Mouse (Mus musculus): ENCODE measurements at regions not wholly inside any gene's neighbourhood (a gene's known extent, or its start where the extent isn't known, plus 50 kb on each side); places are given as distances from the start of the nearest gene placed in this dataset.

DNA sequence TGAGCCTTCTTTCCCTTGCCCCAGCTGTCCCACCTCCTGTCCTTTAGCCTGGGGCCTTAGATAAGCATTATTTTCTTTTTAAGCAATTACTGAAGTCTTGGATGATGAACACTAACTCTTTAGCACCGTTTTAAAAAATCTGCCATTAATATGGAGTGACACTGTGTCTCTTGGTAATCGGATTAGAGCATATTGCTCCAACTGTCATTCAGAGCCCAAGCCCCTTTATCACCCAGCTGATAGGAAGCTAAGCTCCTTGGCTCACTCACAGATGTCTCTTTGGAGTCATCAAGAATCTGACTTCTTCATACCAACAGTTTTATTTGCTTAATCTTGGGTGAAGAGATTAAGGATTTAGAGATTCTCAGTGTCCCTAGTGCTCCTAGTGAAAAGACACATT is 94.3 kb upstream of the Elac2 start:
- no peaks in the 10 kb centered on the region for H3K79me2 ChIP-seq (ENCODE audit: control insufficient read depth, insufficient read depth)
- no peak overlapping the region for H3K4me2 ChIP-seq (ENCODE audit: low read depth)

DNA sequence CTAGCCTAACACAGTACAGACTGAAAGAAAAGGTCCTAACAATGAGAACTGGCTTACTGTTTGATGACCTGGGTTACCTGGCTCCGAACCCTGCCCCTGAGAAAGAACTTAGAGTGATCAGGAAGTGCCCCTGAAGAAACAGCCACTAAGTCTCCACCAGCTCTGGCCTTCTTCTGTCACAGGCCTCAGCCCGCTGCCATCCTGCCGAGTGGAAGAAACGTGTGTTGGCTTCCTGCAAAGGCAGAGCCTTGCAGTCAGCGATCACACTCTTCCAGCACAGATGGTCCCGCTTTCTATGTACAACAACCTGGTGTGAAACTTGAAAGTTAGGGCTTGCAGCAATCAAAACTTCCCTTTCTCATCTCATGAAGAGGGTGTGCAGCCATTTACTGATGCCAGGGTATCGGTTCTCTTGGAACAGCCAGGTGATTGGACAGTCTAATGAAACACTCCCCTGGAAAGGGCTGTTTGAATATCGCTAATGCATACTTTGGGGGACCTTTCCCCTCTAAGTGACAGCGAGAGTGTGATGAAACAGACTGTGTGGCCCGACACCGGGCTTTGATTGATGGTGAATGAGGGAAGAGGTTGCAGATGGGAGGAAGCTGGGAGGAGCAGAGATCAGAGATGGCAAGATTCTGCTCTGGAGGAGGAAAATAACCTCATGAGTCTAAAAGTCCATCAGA is 89.4 kb upstream of the Elac2 start:
- Histone ChIP-seq H3K4me2 (ENCODE audit: low read depth) (no peak overlapping the region), H3K27me3 (ENCODE audit: control insufficient read depth, insufficient read depth, insufficient read length) (peaks cover 5% of the 10 kb centered on the region), H3K79me2 (ENCODE audit: control insufficient read depth, insufficient read depth) (no peaks in the 10 kb centered on the region), H3K4me3 (no peak overlapping the region), H3ac (ENCODE audit: control insufficient read depth, insufficient read length) (no peak overlapping the region), H3K36me3 (ENCODE audit: control insufficient read depth, insufficient read depth) (no peaks in the 10 kb centered on the region)
- no peak for TF ChIP-seq SRF (IDR thresholded peaks at IDR 0.05; ENCODE audit: control insufficient read depth, insufficient read length, low read depth)
- TF ChIP-seq MYOD1 (IDR thresholded peaks at IDR 0.05; ENCODE audit: control insufficient read depth in 1 of 3, insufficient read length in 2 of 3, low read depth in 2 of 3): no peak
- no peak for TF ChIP-seq MAX (IDR thresholded peaks at IDR 0.05; ENCODE audit: low read depth)
- TF ChIP-seq POLR2A (IDR thresholded peaks at IDR 0.05; ENCODE audit: insufficient read length, low read depth): no peak
- no peak for TF ChIP-seq POLR2AphosphoS2 (IDR thresholded peaks at IDR 0.05; ENCODE audit: insufficient read length, low read depth)
- TF ChIP-seq MYOG (IDR thresholded peaks at IDR 0.05; ENCODE audit: control insufficient read depth in 1 of 3, insufficient read depth in 1 of 3, insufficient read length in 2 of 3, low read depth in 2 of 3): no peak
- TF ChIP-seq E2F4 (IDR thresholded peaks at IDR 0.05; ENCODE audit: insufficient read depth): no peak
- TF ChIP-seq REST (IDR thresholded peaks at IDR 0.05; ENCODE audit: insufficient read depth, insufficient read length): no peak
- TF ChIP-seq CEBPB (IDR thresholded peaks at IDR 0.05; ENCODE audit: insufficient read depth, poor library complexity, severe bottlenecking): no peak
- TF ChIP-seq USF1 (IDR thresholded peaks at IDR 0.05; ENCODE audit: low read depth): no peak
- TF ChIP-seq TCF3 (IDR thresholded peaks at IDR 0.05; ENCODE audit: insufficient read length, low read depth): no peak
- TF ChIP-seq TCF12 (IDR thresholded peaks at IDR 0.05; ENCODE audit: insufficient read depth, poor library complexity, severe bottlenecking): no peak

More for the DNA sequence above, 94.3 kb upstream of the Elac2 start:
- Histone ChIP-seq H3K36me3 (ENCODE audit: control insufficient read depth, insufficient read depth) (no peaks in the 10 kb centered on the region), H3K27me3 (ENCODE audit: control insufficient read depth, insufficient read depth, insufficient read length) (peaks cover 5% of the 10 kb centered on the region), H3K4me3 (no peak overlapping the region), H3ac (ENCODE audit: control insufficient read depth, insufficient read length) (no peak overlapping the region)
- TF ChIP-seq USF1 (IDR thresholded peaks at IDR 0.05; ENCODE audit: low read depth): no peak
- no peak for TF ChIP-seq REST (IDR thresholded peaks at IDR 0.05; ENCODE audit: insufficient read depth, insufficient read length)
- no peak for TF ChIP-seq TCF12 (IDR thresholded peaks at IDR 0.05; ENCODE audit: insufficient read depth, poor library complexity, severe bottlenecking)
- no peak for TF ChIP-seq POLR2A (IDR thresholded peaks at IDR 0.05; ENCODE audit: insufficient read length, low read depth)
- TF ChIP-seq MAX (IDR thresholded peaks at IDR 0.05; ENCODE audit: low read depth): no peak
- TF ChIP-seq MYOD1 (IDR thresholded peaks at IDR 0.05; ENCODE audit: control insufficient read depth in 1 of 3, insufficient read length in 2 of 3, low read depth in 2 of 3): no peak
- no peak for TF ChIP-seq SRF (IDR thresholded peaks at IDR 0.05; ENCODE audit: control insufficient read depth, insufficient read length, low read depth)
- no peak for TF ChIP-seq CEBPB (IDR thresholded peaks at IDR 0.05; ENCODE audit: insufficient read depth, poor library complexity, severe bottlenecking)
- no peak for TF ChIP-seq E2F4 (IDR thresholded peaks at IDR 0.05; ENCODE audit: insufficient read depth)
- no peak for TF ChIP-seq TCF3 (IDR thresholded peaks at IDR 0.05; ENCODE audit: insufficient read length, low read depth)
- no peak for TF ChIP-seq POLR2AphosphoS2 (IDR thresholded peaks at IDR 0.05; ENCODE audit: insufficient read length, low read depth)
- no peak for TF ChIP-seq MYOG (IDR thresholded peaks at IDR 0.05; ENCODE audit: control insufficient read depth in 1 of 3, insufficient read depth in 1 of 3, insufficient read length in 2 of 3, low read depth in 2 of 3)

DNA sequence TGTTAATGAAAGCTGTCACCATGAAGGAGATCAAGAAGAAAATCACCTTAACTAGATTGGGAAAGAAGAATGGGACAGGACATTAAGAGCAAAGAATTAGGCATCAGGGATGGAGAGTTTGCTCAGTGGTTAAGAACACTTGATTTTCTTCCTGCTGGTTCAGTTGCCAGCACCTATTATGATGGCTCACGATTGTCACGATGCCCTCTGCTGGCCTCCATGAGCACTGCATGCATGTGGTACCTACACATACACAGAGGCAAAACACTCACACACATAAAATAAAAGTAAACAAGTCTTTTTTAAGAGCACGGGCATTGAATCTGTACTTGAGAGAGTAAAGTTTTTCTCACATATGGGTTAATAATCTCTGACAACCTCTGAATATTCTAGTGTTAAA is 88.1 kb upstream of the Elac2 start:
- H3ac ChIP-seq (ENCODE audit: control insufficient read depth, insufficient read length): no peak overlapping the region
- H3K27me3 ChIP-seq (ENCODE audit: control insufficient read depth, insufficient read depth, insufficient read length): peaks cover 5% of the 10 kb centered on the region
- no peaks in the 10 kb centered on the region for H3K36me3 ChIP-seq (ENCODE audit: control insufficient read depth, insufficient read depth)
- TF ChIP-seq CEBPB (IDR thresholded peaks at IDR 0.05; ENCODE audit: insufficient read depth, poor library complexity, severe bottlenecking) (no peak), E2F4 (IDR thresholded peaks at IDR 0.05; ENCODE audit: insufficient read depth) (no peak), TCF3 (IDR thresholded peaks at IDR 0.05; ENCODE audit: insufficient read length, low read depth) (no peak), TCF12 (IDR thresholded peaks at IDR 0.05; ENCODE audit: insufficient read depth, poor library complexity, severe bottlenecking) (no peak), MAX (IDR thresholded peaks at IDR 0.05; ENCODE audit: low read depth) (no peak), USF1 (IDR thresholded peaks at IDR 0.05; ENCODE audit: low read depth) (no peak), POLR2AphosphoS2 (IDR thresholded peaks at IDR 0.05; ENCODE audit: insufficient read length, low read depth) (no peak), POLR2A (IDR thresholded peaks at IDR 0.05; ENCODE audit: insufficient read length, low read depth) (no peak), SRF (IDR thresholded peaks at IDR 0.05; ENCODE audit: control insufficient read depth, insufficient read length, low read depth) (no peak), REST (IDR thresholded peaks at IDR 0.05; ENCODE audit: insufficient read depth, insufficient read length) (no peak), MYOD1 (IDR thresholded peaks at IDR 0.05; ENCODE audit: control insufficient read depth in 1 of 3, insufficient read length in 2 of 3, low read depth in 2 of 3) (no peak), MYOG (IDR thresholded peaks at IDR 0.05; ENCODE audit: control insufficient read depth in 1 of 3, insufficient read depth in 1 of 3, insufficient read length in 2 of 3, low read depth in 2 of 3) (no peak)
- no peak overlapping the region for H3K4me2 ChIP-seq (ENCODE audit: low read depth)
- no peaks in the 10 kb centered on the region for H3K79me2 ChIP-seq (ENCODE audit: control insufficient read depth, insufficient read depth)
- no peak overlapping the region for H3K4me3 ChIP-seq

DNA sequence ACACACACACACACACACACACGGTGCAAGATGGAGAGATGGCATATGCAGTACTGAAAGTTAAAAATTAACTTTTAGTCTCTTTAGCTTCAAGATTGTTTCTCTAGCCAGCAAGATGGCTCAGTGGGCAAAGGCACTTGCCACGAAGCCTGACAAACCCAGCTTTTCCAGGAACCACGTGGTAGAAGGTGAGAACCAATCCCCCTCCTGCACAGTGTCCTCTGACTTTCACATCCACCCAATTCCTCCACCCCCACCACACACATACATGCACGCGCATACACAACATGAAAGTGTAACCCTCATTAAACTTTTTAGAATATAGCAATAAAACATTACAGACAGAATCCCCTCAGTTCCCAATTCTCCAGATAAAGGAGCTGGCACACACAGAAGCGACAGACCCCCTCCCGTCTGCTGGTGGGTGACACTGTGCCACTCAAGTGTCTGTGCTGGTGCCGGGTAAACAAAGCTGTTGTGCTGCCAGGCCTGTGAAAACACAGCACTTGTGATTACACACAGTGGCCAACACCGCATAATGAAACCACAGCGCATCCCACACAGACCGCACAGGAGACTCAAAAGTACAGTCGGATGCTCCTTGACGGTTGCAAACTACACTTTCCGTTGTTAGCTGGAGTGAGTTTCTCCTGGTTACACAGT is 82.9 kb upstream of the Elac2 start:
- H3ac ChIP-seq (ENCODE audit: control insufficient read depth, insufficient read length): no peak overlapping the region
- H3K27me3 ChIP-seq (ENCODE audit: control insufficient read depth, insufficient read depth, insufficient read length): peaks cover 11% of the 10 kb centered on the region
- H3K36me3 ChIP-seq (ENCODE audit: control insufficient read depth, insufficient read depth): no peaks in the 10 kb centered on the region
- no peak overlapping the region for H3K4me2 ChIP-seq (ENCODE audit: low read depth)
- H3K79me2 ChIP-seq (ENCODE audit: control insufficient read depth, insufficient read depth): no peaks in the 10 kb centered on the region
- no peak overlapping the region for H3K4me3 ChIP-seq
- no peak for TF ChIP-seq REST (IDR thresholded peaks at IDR 0.05; ENCODE audit: insufficient read depth, insufficient read length)
- no peak for TF ChIP-seq POLR2A (IDR thresholded peaks at IDR 0.05; ENCODE audit: insufficient read length, low read depth)
- no peak for TF ChIP-seq MYOG (IDR thresholded peaks at IDR 0.05; ENCODE audit: control insufficient read depth in 1 of 3, insufficient read depth in 1 of 3, insufficient read length in 2 of 3, low read depth in 2 of 3)
- no peak for TF ChIP-seq MYOD1 (IDR thresholded peaks at IDR 0.05; ENCODE audit: control insufficient read depth in 1 of 3, insufficient read length in 2 of 3, low read depth in 2 of 3)
- TF ChIP-seq TCF3 (IDR thresholded peaks at IDR 0.05; ENCODE audit: insufficient read length, low read depth): no peak

All from myocyte (in vitro differentiated cells).